Mouse (Mus musculus): Measurements from ENCODE around the gene Zfyve26. TPM values are rescaled to one million over a fixed set of nuclear protein-coding genes. Genes with fewer than 3 reads are reported as not detected.

Zfyve26 gene
- polyA plus RNA-seq (2012; rRNA removed), result 29.7 and 32.2 TPM in 2 replicates
- 16.8 and 20.3 TPM in 2 replicates for polyA plus RNA-seq (2014; fragmentation: Nextera tagmentation; extraction: Ambion mirVana)

DNA sequence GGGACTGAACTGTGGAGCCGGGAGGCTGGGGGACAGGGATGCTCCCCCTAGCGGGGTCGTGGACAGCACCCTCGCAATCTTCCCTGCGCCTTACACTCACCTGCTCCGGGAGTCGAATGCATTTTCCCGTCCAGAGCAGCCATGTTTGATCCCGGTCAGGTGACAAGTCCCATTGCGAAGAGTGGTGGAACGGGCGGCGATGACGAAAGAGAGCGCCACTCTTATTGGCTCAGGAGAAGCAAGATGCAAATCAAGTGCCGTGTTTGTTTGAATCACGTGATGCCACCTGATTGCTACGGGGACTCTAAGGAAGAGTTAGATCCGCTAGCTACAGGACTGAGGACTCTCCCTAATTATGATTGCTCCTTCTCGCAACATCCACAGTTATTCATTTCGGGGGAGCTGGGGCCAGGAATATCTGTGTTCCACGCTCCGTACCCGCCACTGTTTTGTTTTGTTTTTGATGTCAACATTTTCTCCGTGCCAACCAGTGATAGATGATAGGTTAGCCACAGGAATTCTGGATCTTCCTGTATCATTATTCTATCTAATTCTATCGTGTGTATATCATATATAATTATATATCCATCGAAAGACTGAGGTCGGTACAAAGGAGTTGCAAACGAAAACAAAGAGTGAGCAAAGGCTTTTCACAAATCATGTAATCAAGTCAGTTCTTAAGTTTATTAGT is at the start of gene Zfyve26:
TSS of gene Zfyve26 (minus strand) at position 179 of the 691 bp plus-strand sequence.
- WGBS, result under 1% methylated on average over 29 of the region's 29 CpGs
- ATAC-seq (ENCODE audit: low FRiP score, low read depth), result peak; percentile 96
- peak within 1 kb of the TSS; percentile 64 for H3K4me3 ChIP-seq (replicated peaks; ENCODE audit: low read length)
- TF ChIP-seq POLR2A (IDR thresholded peaks at IDR 0.05; ENCODE audit: borderline replicate concordance, extremely low read depth, insufficient read depth, insufficient read length), result peak; percentile 55; the same call in 1 of the 2 replicates
- DNase-seq (ENCODE audit: low spot score), result peak; percentile 98
- H3K9ac ChIP-seq (ENCODE audit: low read depth, low read length, severe bottlenecking), result peak within 1 kb of the TSS; percentile 62
- no peaks in the 10 kb centered on the region for H3K27me3 ChIP-seq (ENCODE audit: control insufficient read depth, insufficient read depth, low read length)
- peak within 1 kb of the TSS; percentile 81 for H3K4me2 ChIP-seq (replicated peaks; ENCODE audit: low read depth, low read length, severe bottlenecking)
- no peaks in the 10 kb centered on the region for H3K9me3 ChIP-seq (ENCODE audit: control insufficient read depth, low read length)
- peak within 1 kb of the TSS; percentile 38; the same call in 1 of the 2 replicates for H3K27ac ChIP-seq (replicated peaks; ENCODE audit: low read depth, low read length)
- peaks cover 3% of the 10 kb centered on the region for H3K36me3 ChIP-seq (ENCODE audit: control insufficient read depth, insufficient read depth, low read length)
- peaks cover 6% of the 10 kb centered on the region; the same call in 1 of the 2 replicates for H3K4me1 ChIP-seq (ENCODE audit: control insufficient read depth, insufficient read depth, low read length)

DNA sequence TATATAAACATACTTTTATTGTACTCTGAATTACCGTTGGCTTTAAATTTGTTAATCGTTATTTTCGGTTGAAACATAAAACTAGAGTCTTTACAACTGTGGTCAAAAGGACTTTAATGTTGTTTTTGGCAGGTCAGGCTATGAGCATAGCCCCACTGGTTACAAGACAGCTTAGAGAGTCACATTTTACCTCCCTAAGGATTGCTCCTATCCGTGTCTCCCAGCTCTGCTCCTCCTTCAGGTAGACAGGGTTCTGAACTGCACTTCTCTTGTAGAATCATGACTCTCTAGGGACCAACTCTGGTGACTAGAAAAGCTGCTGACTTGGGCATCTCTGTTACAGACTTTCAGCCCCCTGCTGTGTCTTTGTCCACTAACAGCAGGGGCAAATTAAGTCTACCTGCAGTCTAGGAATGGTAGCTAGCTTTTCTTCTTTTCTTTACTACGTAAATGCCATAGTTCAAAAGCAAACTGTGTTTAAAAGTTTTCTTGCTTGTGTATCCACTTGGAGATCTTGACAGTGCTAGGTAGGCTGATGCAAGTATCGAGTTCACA is 45.3 kb upstream of the Zfyve26 start:
- no peak for ATAC-seq (ENCODE audit: low FRiP score, low read depth)
- Histone ChIP-seq H3K4me2 (replicated peaks; ENCODE audit: low read depth, low read length, severe bottlenecking) (no peak overlapping the region), H3K4me3 (replicated peaks; ENCODE audit: low read length) (no peak overlapping the region), H3K27ac (replicated peaks; ENCODE audit: low read depth, low read length) (no peak overlapping the region), H3K9me3 (ENCODE audit: control insufficient read depth, low read length) (no peaks in the 10 kb centered on the region), H3K36me3 (ENCODE audit: control insufficient read depth, insufficient read depth, low read length) (no peaks in the 10 kb centered on the region), H3K27me3 (ENCODE audit: control insufficient read depth, insufficient read depth, low read length) (no peaks in the 10 kb centered on the region), H3K4me1 (ENCODE audit: control insufficient read depth, insufficient read depth, low read length) (peaks cover 9% of the 10 kb centered on the region), H3K9ac (ENCODE audit: low read depth, low read length, severe bottlenecking) (no peak overlapping the region)
- no peak for DNase-seq (ENCODE audit: low spot score)
- no peak for TF ChIP-seq POLR2A (IDR thresholded peaks at IDR 0.05; ENCODE audit: borderline replicate concordance, extremely low read depth, insufficient read depth, insufficient read length)
- WGBS, result 38% methylated on average over 6 of the region's 6 CpGs

DNA sequence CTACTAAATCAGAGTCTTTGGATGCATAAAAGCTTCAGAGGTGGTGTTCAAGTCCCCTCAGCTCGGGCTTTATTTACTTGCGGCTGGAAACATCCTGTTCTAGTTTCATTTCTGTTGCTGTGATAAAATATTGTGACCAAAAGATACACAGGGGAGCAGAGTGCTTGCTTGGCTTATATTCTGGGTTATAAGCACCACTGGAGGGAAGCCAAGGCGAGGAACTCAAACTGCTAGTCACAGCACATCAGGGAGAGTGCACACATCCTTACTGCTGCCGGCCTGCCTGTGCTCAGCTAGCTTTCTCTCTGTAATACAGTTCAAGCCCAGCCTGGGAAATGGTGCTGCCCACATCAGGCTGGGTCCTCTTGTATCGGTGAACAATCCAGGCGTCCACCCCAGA is 44.4 kb upstream of the Zfyve26 start:
- Histone ChIP-seq H3K9ac (ENCODE audit: low read depth, low read length, severe bottlenecking) (no peak overlapping the region), H3K27me3 (ENCODE audit: control insufficient read depth, insufficient read depth, low read length) (no peaks in the 10 kb centered on the region), H3K4me1 (ENCODE audit: control insufficient read depth, insufficient read depth, low read length) (peaks cover 9% of the 10 kb centered on the region), H3K36me3 (ENCODE audit: control insufficient read depth, insufficient read depth, low read length) (no peaks in the 10 kb centered on the region), H3K4me3 (replicated peaks; ENCODE audit: low read length) (no peak overlapping the region), H3K9me3 (ENCODE audit: control insufficient read depth, low read length) (no peaks in the 10 kb centered on the region), H3K27ac (replicated peaks; ENCODE audit: low read depth, low read length) (peak overlapping the region; percentile 56; the same call in 1 of the 2 replicates), H3K4me2 (replicated peaks; ENCODE audit: low read depth, low read length, severe bottlenecking) (no peak overlapping the region)
- TF ChIP-seq POLR2A (IDR thresholded peaks at IDR 0.05; ENCODE audit: borderline replicate concordance, extremely low read depth, insufficient read depth, insufficient read length), result no peak
- ATAC-seq (ENCODE audit: low FRiP score, low read depth) (no peak), DNase-seq (ENCODE audit: low spot score) (no peak)
- WGBS, result 66% methylated on average over 6 of the region's 6 CpGs

DNA sequence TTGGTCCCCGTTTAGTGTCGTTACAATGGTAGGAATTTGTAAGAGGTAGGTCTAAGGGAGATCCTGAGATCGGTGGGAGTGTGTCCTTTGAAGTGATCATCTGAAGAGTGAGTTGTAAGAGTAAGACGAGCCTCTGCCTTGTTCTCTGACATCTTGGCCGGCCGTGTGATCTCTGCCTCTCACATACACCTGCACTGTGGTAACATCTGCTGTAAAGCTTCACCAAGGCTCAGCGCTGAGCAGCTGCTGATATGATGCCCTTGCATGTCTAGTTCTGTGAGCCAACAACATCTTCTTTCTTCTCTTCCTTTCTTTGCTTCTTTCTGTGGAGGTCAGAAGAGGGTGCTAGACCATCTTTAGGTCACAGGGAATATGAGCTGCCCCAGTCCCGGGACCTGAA is 42.7 kb upstream of the Zfyve26 start:
- H3K27me3 ChIP-seq (ENCODE audit: control insufficient read depth, insufficient read depth, low read length), result no peaks in the 10 kb centered on the region
- peaks cover 9% of the 10 kb centered on the region for H3K4me1 ChIP-seq (ENCODE audit: control insufficient read depth, insufficient read depth, low read length)
- H3K27ac ChIP-seq (replicated peaks; ENCODE audit: low read depth, low read length), result no peak overlapping the region
- H3K9ac ChIP-seq (ENCODE audit: low read depth, low read length, severe bottlenecking), result no peak overlapping the region
- 82% methylated on average over 8 of the region's 8 CpGs for WGBS
- no peak for ATAC-seq (ENCODE audit: low FRiP score, low read depth)
- H3K4me3 ChIP-seq (replicated peaks; ENCODE audit: low read length), result no peak overlapping the region
- no peaks in the 10 kb centered on the region; the same call in 1 of the 2 replicates for H3K36me3 ChIP-seq (ENCODE audit: control insufficient read depth, insufficient read depth, low read length)
- H3K4me2 ChIP-seq (replicated peaks; ENCODE audit: low read depth, low read length, severe bottlenecking), result no peak overlapping the region
- DNase-seq (ENCODE audit: low spot score), result no peak
- H3K9me3 ChIP-seq (ENCODE audit: control insufficient read depth, low read length), result no peaks in the 10 kb centered on the region
- no peak for TF ChIP-seq POLR2A (IDR thresholded peaks at IDR 0.05; ENCODE audit: borderline replicate concordance, extremely low read depth, insufficient read depth, insufficient read length)

DNA sequence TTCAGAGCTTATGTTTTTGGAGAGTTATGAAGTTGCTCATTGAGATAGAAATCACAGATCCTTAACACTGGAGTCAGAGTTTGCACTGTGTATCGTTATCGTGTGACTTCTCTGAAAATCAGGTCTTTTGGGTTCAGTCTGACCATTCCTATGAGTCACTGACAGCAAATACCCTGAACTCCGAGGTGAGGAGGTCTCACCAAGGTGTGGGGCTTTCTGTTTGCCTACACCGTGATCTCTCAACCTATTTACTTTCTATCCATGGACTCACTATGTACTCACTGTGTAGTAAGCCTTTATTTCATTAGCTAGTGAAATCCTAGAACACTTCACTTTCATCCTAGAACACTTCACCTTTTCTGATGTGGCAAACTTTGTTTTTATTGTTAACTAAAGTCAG is 35.6 kb upstream of the Zfyve26 start:
- Histone ChIP-seq H3K4me2 (replicated peaks; ENCODE audit: low read depth, low read length, severe bottlenecking) (no peak overlapping the region), H3K4me1 (ENCODE audit: control insufficient read depth, insufficient read depth, low read length) (no peaks in the 10 kb centered on the region), H3K27me3 (ENCODE audit: control insufficient read depth, insufficient read depth, low read length) (no peaks in the 10 kb centered on the region), H3K4me3 (replicated peaks; ENCODE audit: low read length) (no peak overlapping the region), H3K27ac (replicated peaks; ENCODE audit: low read depth, low read length) (no peak overlapping the region), H3K36me3 (ENCODE audit: control insufficient read depth, insufficient read depth, low read length) (no peaks in the 10 kb centered on the region; the same call in 1 of the 2 replicates), H3K9ac (ENCODE audit: low read depth, low read length, severe bottlenecking) (no peak overlapping the region), H3K9me3 (ENCODE audit: control insufficient read depth, low read length) (no peaks in the 10 kb centered on the region)
- ATAC-seq (ENCODE audit: low FRiP score, low read depth), result no peak
- TF ChIP-seq POLR2A (IDR thresholded peaks at IDR 0.05; ENCODE audit: borderline replicate concordance, extremely low read depth, insufficient read depth, insufficient read length), result no peak
- no peak for DNase-seq (ENCODE audit: low spot score)
- 91% methylated on average over 4 of the region's 4 CpGs for WGBS

All from limb, embryonic 14.5 days (tissue).